Mouse (Mus musculus) kidney, adult 8-10 months (tissue): Measurements from ENCODE around the gene St6galnac3.

Experiments
- DNase-seq, 2 experiments: peaks; one replicate each; pipeline ENCODE4 v3.0.0; 2022

Gene St6galnac3

DNA sequence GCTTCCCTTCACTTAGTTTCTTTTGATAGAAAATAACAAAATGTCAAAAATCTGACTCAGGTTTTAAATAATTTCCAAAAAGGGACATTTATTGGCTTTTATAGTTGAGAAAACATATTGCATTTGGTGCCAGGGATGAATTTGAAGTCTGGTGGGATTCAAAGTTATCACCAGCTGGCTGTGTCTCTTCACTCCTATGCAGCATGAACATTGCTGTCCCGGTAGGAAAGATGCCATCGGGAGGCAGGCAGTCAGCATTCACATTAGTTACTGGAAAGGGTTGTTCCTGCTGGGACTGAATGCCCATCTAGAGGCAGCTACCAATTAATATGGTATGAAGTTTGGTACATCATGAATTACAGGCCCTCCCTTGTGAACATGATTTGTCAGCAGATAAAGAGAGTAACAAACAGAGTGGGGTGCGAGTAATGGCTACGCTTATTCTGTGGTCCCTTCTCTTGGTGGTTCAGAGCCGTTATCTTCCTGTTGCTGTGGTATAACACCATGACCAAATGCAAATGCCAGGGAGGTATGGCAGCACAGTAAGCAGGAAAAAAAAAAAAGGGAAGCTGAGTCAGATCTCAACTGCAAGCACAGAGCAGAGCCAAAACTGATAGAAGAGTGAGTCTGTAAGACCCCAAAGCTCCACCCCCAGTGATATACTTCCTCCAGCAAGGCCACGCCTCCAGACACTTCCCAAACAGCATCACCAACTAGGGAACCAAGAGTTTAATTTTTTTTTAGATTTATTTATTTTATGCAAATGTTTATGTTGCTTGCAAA lies 535.1 kb downstream of the St6galnac3 start:
- no peak for DNase-seq

DNA sequence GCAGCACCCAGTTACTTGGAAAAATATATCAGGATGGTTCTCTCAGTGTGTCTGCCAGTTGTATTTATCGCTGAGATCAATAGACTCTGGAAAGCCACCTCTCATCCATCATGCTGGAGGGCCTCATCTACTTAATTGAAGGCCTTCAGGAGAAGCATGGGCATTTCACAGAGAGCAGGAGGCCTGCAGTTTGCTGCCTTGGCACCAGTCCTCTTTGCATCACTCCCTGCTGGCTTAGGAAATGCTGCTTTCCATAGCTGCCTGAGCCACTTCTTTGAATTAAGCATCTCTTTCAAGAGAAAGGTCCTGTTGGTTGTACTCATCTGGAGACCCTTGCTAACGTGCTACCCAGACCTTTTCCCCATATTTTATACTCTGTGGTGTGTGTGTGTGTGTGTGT lies 536.8 kb downstream of the St6galnac3 start:
- DNase-seq: no peak

DNA sequence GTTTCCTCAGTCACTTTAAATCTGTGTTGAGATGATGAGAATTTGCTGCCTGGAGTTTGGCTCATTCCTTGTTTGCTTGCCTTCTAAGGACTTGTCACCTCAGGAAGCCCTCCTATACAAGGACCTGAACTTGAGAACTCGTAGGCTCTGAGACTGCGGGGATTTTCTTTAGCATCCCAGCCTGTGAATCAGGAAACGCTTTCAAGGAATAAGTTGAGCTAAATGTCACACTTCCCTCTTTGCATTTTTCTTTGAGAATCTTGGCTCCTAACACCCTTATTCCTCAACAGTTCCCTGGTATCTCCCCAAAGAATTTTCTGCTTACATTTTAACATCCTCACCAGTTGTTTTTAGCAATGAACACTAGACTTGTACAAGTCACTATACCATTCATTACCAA lies 539.9 kb downstream of the St6galnac3 start:
- no peak for DNase-seq

DNA sequence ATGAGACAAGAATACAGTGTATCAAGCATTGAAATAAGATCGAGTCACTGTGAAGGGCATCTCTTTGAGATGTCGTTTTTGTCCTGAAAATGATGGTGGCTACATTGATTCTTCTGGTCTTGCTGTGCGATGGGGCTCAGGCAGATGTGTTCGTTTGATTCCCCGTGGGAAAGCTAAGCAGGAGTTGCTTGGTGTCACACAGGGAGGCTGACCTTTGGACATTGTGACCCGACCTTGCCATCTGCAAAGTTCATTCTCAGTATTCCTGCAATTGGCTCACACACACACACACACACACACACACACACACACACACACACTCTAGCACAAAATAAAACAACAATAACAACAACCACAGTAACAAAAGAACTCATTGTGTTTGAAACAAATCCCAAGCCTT lies 543.7 kb downstream of the St6galnac3 start:
- DNase-seq: no peak

DNA sequence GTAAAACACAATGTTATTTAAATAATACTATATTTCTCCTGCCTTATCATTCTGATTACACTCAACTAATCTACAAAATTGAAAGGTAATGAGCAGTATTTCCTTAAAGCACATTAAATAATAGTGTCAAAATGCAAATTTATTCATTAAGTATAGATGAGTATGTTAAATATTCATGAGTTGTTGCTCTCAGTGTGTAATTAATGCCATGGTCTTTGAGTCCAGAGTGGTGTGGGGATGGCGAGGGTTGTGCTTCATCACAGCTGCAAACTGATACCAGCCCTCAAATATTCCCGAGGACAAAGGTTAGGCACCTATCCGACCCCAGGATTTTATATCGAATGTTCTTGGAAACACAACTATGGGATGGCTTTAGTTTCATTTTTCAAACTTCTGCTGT lies 548.2 kb downstream of the St6galnac3 start:
- no peak for DNase-seq

DNA sequence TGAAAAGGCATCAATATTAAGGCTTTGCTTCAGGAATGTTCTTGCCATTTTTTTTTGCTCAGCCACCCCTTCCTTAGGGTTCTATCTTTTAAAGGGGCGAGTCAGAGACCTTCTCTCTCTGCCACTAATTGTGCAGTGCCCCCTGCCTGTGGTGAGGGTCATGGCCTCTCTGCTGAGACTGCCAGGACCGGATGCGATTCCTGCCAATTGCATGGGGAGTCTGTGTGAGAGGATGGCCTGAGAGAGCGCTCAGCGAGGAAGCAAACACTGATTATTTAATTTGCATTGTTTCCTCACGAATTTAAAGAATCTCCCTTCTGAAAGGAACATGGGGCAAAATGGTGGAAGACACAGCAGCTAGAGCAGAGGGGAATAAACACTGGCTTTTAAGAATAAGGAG lies 548.6 kb downstream of the St6galnac3 start:
- no peak for DNase-seq

DNA sequence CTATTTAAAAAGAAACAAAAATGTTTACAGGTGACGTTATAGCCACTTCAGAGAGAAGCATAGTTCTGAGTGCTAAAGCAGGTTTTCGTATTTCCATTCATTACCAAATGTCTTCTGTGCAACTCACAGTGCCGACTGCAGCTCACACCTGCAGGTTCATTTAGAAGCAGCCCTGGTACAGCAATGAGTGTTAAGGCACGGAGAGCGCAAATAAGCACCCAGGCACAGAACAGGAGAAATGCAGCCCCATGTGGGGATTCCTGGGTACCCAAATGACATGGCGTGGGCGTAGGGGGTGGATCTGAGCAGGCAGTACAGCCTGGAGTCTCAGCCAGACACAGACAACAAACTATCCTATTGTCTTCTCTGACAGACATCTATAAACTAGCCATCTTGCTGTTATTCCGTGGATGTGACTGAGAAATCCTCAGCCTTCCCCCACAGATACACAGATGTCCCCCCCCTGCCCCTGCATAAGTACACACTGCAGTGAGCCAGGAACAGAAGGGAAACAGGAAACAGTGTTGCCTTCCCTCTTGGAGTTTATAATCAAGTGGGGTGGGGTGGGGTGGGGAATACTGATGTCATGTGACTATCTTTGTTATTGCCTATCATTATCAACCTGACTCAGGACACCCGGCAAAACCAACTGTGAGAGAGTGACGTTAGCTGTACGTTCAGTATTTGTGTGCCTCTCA lies 550.5 kb downstream of the St6galnac3 start:
- no peak for DNase-seq

DNA sequence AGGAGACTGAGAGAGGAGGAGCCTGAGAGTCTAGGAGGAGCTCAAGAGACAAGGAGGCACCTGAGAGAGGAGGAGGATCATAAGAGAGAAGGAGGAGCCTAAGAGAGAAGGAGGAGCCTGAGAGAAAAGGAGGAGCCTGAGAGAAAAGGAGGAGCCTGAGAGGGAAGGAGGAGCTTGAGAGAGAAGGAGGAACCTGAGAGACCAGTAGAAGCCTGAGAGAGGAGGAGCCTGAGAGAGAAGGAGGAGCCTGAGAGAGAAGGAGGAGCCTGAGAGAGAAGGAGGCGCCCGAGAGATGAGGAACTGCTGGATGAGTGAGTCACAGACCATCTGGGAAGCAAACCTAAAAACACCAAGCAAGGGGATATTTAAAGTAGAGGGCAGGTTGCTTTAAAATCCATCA lies 551.4 kb downstream of the St6galnac3 start:
- no peak for DNase-seq

DNA sequence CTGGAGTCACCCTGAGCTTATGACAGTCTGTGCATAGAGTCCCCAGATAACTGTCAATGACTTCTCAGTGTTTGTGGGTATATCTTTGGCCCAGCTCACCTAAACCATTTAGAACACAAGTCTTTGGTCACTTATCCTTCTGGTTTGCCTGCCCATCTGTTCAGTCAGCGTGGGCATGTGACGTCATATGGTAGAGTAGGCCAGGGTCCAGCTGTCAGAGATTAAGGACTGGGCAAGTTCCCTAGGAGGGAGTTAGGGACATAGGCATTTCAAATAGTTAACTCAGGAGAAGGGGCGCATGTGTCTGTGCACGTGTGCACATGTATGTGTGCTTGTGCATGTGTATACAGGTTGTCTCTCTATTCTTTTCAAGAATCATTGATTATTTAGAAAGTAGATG lies 554.8 kb downstream of the St6galnac3 start:
- no peak for DNase-seq

DNA sequence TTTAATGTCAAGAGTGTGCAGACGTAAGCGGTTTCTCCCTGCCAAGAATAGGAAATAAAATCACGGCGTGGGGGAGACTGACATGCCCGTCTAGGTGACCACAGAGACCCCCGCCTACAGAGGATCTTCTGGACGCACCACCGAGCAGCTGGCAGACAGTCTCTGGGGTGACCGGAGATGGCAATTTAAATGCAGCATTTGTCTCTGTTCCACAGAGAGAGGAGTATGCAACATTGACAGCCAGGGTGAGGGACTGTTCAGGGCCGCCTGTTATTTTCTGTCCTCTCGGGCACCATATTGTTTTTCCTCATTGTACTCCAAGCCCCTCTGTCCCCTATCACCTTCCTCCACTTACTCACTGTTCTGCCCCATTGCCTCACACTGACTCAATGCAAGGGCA lies 555.2 kb downstream of the St6galnac3 start:
- DNase-seq: no peak

DNA sequence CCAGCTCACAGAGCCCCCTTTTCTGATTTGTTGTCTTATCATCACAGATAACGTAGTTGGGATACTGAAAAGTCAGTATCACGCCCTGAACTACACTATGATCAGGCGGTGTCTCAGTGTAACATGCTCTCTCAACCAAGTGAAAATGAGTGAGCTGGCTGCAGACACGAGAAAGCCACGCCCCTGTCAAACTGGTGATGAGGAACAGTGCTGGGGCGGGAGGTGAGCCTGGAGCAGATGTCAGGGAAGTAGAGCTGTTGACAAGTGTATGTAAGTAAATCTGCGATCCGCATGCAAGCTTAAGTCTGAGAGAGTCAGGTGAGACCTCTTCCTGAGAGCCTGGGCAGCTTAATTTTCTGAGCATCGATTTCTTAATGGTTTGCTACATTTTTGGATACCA lies 563.3 kb downstream of the St6galnac3 start:
- no peak for DNase-seq

DNA sequence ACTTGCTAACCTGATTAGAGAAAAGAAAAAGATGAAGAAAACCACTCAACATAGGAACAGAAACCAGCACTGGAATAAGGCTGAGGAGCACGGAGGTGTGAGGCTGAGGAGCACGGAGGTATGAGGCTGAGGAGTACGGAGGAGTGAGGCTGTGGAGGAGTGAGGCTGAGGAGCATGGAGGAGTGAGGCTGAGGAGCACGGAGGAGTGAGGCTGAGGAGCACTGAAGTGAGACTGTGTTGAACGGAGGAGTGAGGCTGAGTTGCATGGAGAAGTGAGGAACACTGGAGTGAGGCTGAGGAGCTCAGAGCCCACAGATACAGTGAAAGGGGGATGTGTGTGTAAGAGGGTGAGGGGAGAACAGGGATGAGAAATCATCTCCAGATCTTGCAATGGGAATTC lies 564.3 kb downstream of the St6galnac3 start:
- no peak for DNase-seq

DNA sequence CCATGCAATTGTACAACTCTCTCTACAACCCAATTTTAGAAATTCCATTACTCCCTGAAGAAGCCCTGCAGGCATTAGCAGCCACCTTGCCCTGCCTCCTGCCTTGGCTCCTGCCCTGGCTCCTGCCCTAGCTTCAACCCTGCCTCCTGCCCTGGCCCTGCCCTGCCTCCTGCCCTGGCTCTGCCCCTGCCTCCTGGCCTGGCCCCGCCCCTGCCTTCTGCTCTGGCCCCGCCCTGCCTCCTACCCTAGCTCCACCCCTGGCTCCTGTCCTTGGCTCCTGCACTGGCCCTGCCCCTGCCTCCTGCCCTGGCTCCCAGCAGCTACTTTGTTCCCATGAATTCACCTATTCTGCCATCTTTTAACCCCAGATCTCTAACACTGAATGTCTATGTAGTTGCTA lies 576.1 kb downstream of the St6galnac3 start:
- peak; percentile 65 to 75 for DNase-seq
